Mouse (Mus musculus): Measurements from ENCODE around the gene Ptov1. TPM values are rescaled to one million over a fixed set of nuclear protein-coding genes. Genes with fewer than 3 reads are reported as not detected.

The Ptov1 gene
- polyA plus RNA-seq, 1 experiment from 2014 or later, result 156 TPM

DNA sequence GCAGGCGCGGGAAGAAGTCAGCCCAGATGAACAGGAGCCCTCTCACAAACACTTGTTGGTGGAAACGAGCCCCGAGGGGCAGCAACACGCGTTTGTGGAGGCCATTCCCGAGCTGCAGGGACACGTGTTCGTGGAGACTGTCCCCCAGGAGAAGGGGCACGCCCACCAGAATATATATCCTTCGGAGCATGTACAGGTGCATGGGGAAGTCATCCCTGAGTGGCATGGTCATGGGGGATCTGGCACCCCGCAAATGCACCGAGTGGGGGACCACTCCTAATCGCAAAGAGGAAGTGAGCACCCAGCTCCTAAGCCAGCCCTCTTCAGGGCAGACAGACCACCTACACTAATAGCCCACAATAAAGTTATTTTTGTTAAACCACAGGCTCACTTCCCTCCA lies 29.2 kb downstream of the Ptov1 start:
- Histone ChIP-seq H3K27ac (ENCODE audit: low read length) (no peak overlapping the region), H3K36me3 (ENCODE audit: control insufficient read depth, insufficient read depth, low read length) (peaks cover 11% of the 10 kb centered on the region; the same call in 1 of the 2 replicates), H3K9me3 (replicated peaks; ENCODE audit: control insufficient read depth, low read length) (no peaks in the 10 kb centered on the region), H3K4me3 (replicated peaks; ENCODE audit: low read length) (no peak overlapping the region), H3K9ac (ENCODE audit: low read length) (no peak overlapping the region), H3K4me2 (ENCODE audit: low read depth, low read length) (peak overlapping the region; percentile 68; the same call in 1 of the 2 replicates), H3K4me1 (ENCODE audit: control insufficient read depth, insufficient read depth, low read length) (peaks cover 10% of the 10 kb centered on the region), H3K27me3 (ENCODE audit: control insufficient read depth, insufficient read depth, low read length) (no peaks in the 10 kb centered on the region; the same call in 1 of the 2 replicates)
- no peak for ATAC-seq (ENCODE audit: insufficient read depth, low FRiP score)
- WGBS, result 60% methylated on average over 14 of the region's 14 CpGs

DNA sequence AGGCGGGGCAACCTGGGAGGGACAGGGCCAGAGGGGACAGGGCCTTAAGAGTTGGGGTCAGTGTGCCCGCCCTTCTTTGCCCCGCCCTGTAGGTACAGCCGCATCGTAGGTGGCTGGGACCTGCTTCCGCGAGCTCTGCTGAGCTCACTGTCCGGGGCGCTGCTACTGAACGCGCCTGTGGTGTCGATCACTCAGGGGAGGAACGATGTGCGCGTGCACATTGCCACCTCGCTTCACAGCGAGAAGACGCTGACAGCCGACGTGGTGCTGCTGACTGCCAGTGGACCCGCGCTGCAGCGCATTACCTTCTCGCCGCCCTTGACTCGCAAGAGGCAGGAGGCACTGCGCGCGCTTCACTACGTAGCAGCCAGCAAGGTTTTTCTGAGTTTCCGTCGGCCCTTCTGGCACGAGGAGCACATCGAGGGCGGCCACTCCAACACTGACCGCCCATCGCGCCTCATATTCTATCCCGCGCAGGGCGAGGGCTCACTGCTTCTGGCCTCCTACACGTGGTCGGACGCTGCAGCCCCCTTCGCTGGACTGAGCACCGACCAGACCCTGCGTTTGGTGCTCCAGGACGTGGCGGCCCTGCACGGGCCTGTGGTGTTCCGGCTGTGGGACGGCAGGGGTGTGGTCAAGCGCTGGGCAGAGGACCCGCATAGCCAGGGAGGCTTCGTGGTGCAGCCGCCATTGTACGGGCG lies 29.9 kb downstream of the Ptov1 start:
- Histone ChIP-seq H3K4me2 (ENCODE audit: low read depth, low read length) (peak overlapping the region; percentile 68), H3K27me3 (ENCODE audit: control insufficient read depth, insufficient read depth, low read length) (no peaks in the 10 kb centered on the region; the same call in 1 of the 2 replicates), H3K27ac (ENCODE audit: low read length) (no peak overlapping the region), H3K4me1 (ENCODE audit: control insufficient read depth, insufficient read depth, low read length) (peaks cover 10% of the 10 kb centered on the region), H3K9ac (ENCODE audit: low read length) (peak overlapping the region; percentile 61), H3K36me3 (ENCODE audit: control insufficient read depth, insufficient read depth, low read length) (0 out of 2 replicates have a peak, but pooled peaks cover 8% of the 10 kb centered on the region), H3K4me3 (replicated peaks; ENCODE audit: low read length) (peak overlapping the region; percentile 39), H3K9me3 (replicated peaks; ENCODE audit: control insufficient read depth, low read length) (no peaks in the 10 kb centered on the region)
- ATAC-seq (ENCODE audit: insufficient read depth, low FRiP score), result peak; percentile 49; the same call in 1 of the 2 replicates
- WGBS, result 3% methylated on average over 58 of the region's 58 CpGs

DNA sequence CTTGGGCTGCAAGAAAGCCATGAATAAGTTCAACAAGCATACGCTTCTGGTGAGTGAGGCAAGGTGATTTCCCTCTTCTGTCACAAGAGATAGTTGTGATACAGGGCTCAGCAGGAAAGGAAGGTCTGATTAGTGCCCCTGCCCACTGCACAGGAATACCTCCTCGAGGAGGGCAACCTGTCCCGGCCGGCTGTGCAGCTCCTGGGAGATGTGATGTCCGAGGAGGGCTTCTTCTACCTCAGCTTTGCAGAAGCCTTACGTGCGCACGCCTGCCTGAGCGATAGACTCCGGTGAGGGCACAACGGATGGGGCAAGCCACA lies 30.5 kb downstream of the Ptov1 start:
- H3K27ac ChIP-seq (ENCODE audit: low read length), result no peak overlapping the region
- H3K9ac ChIP-seq (ENCODE audit: low read length), result peak overlapping the region; percentile 61
- no peak for ATAC-seq (ENCODE audit: insufficient read depth, low FRiP score)
- peak overlapping the region; percentile 39 for H3K4me3 ChIP-seq (replicated peaks; ENCODE audit: low read length)
- H3K4me1 ChIP-seq (ENCODE audit: control insufficient read depth, insufficient read depth, low read length), result peaks cover 11% of the 10 kb centered on the region
- 33% methylated on average over 11 of the region's 11 CpGs for WGBS
- no peaks in the 10 kb centered on the region for H3K9me3 ChIP-seq (replicated peaks; ENCODE audit: control insufficient read depth, low read length)
- H3K27me3 ChIP-seq (ENCODE audit: control insufficient read depth, insufficient read depth, low read length), result no peaks in the 10 kb centered on the region; the same call in 1 of the 2 replicates
- 0 out of 2 replicates have a peak, but pooled peaks cover 8% of the 10 kb centered on the region for H3K36me3 ChIP-seq (ENCODE audit: control insufficient read depth, insufficient read depth, low read length)
- peak overlapping the region; percentile 68 for H3K4me2 ChIP-seq (ENCODE audit: low read depth, low read length)

DNA sequence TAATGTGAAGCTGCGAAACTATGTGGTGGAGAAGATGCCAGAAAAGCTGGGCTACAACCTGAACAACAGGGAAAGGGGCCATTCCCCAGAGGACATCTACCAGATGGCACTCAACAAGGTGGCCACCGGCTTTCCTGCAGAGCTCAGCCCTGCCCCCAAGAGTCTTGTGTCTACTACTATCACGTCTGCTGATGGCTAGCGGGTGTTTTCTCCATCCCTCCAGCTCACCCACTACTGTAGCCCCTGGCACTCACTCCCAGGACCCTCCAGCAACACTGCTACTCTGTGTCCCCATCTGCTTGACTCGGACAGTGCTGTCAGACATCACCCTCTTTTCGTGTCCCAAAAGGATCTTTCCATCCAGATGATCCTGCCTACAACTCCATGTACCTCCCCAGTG lies 31.5 kb downstream of the Ptov1 start:
- Histone ChIP-seq H3K36me3 (ENCODE audit: control insufficient read depth, insufficient read depth, low read length) (0 out of 2 replicates have a peak, but pooled peaks cover 8% of the 10 kb centered on the region), H3K9ac (ENCODE audit: low read length) (no peak overlapping the region), H3K27ac (ENCODE audit: low read length) (no peak overlapping the region), H3K4me3 (replicated peaks; ENCODE audit: low read length) (no peak overlapping the region), H3K27me3 (ENCODE audit: control insufficient read depth, insufficient read depth, low read length) (no peaks in the 10 kb centered on the region; the same call in 1 of the 2 replicates), H3K4me1 (ENCODE audit: control insufficient read depth, insufficient read depth, low read length) (peaks cover 14% of the 10 kb centered on the region), H3K9me3 (replicated peaks; ENCODE audit: control insufficient read depth, low read length) (no peaks in the 10 kb centered on the region), H3K4me2 (ENCODE audit: low read depth, low read length) (no peak overlapping the region)
- ATAC-seq (ENCODE audit: insufficient read depth, low FRiP score), result no peak
- WGBS, result 79% methylated on average over 6 of the region's 6 CpGs

DNA sequence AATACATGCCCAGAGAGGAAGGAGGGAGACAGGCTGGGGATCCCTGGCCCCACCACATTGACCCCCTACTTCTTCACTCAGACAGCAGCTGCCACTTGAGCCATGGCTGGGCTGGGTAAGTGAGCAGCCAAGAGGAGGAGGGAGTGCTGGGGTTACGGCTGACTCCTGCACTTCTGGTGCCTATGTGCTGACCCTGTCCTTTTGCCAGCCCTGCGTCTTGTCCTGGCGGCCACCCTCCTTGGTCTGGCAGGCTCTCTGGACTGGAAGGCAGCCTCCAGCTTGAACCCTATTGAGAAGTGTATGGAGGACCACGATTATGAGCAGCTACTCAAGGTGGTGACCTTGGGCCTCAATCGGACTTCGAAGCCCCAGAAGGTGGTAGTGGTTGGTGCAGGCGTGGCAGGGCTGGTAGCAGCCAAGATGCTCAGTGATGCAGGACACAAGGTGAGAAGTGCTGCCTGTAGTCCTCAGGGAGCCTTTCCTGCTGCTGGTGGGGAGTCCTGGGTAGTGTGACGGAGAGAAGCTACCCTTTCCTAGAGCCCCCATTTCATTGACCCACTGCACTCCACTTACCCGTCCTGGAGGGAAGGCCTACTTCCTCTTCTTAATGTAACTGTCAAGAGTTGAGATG lies 33.0 kb downstream of the Ptov1 start:
- H3K9me3 ChIP-seq (replicated peaks; ENCODE audit: control insufficient read depth, low read length), result no peaks in the 10 kb centered on the region
- H3K4me3 ChIP-seq (replicated peaks; ENCODE audit: low read length), result no peak overlapping the region
- H3K36me3 ChIP-seq (ENCODE audit: control insufficient read depth, insufficient read depth, low read length), result no peaks in the 10 kb centered on the region
- H3K9ac ChIP-seq (ENCODE audit: low read length), result no peak overlapping the region
- no peak overlapping the region for H3K4me2 ChIP-seq (ENCODE audit: low read depth, low read length)
- no peak for ATAC-seq (ENCODE audit: insufficient read depth, low FRiP score)
- WGBS, result 84% methylated on average over 9 of the region's 9 CpGs
- H3K27me3 ChIP-seq (ENCODE audit: control insufficient read depth, insufficient read depth, low read length), result no peaks in the 10 kb centered on the region; the same call in 1 of the 2 replicates
- no peak overlapping the region for H3K27ac ChIP-seq (ENCODE audit: low read length)
- peaks cover 14% of the 10 kb centered on the region for H3K4me1 ChIP-seq (ENCODE audit: control insufficient read depth, insufficient read depth, low read length)

DNA sequence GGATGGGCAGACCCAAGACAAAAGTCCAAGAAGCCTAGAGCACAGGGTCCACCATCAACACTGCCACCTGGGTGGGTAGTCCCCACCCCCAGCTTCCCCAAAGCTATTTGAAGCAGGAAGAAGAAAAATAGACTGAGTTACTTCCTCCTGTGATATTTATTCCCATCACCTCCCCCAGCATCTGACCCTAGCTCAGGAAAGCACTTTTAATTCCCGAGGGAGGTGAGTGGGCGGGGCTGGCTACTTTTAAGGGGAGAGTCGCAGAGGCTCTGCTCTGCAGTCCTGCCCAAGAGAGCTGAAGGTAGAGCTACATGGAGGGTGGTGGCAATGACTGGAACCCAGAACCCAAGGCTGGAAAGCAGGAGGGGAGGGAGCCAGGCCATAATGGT lies 33.6 kb downstream of the Ptov1 start:
- ATAC-seq (ENCODE audit: insufficient read depth, low FRiP score), result no peak
- Histone ChIP-seq H3K9me3 (replicated peaks; ENCODE audit: control insufficient read depth, low read length) (no peaks in the 10 kb centered on the region), H3K4me3 (replicated peaks; ENCODE audit: low read length) (no peak overlapping the region), H3K36me3 (ENCODE audit: control insufficient read depth, insufficient read depth, low read length) (peaks cover 2% of the 10 kb centered on the region; the same call in 1 of the 2 replicates), H3K4me2 (ENCODE audit: low read depth, low read length) (no peak overlapping the region), H3K27me3 (ENCODE audit: control insufficient read depth, insufficient read depth, low read length) (no peaks in the 10 kb centered on the region; the same call in 1 of the 2 replicates), H3K27ac (ENCODE audit: low read length) (no peak overlapping the region), H3K9ac (ENCODE audit: low read length) (no peak overlapping the region), H3K4me1 (ENCODE audit: control insufficient read depth, insufficient read depth, low read length) (peaks cover 14% of the 10 kb centered on the region)
- WGBS, result 44% methylated on average over 3 of the region's 3 CpGs

DNA sequence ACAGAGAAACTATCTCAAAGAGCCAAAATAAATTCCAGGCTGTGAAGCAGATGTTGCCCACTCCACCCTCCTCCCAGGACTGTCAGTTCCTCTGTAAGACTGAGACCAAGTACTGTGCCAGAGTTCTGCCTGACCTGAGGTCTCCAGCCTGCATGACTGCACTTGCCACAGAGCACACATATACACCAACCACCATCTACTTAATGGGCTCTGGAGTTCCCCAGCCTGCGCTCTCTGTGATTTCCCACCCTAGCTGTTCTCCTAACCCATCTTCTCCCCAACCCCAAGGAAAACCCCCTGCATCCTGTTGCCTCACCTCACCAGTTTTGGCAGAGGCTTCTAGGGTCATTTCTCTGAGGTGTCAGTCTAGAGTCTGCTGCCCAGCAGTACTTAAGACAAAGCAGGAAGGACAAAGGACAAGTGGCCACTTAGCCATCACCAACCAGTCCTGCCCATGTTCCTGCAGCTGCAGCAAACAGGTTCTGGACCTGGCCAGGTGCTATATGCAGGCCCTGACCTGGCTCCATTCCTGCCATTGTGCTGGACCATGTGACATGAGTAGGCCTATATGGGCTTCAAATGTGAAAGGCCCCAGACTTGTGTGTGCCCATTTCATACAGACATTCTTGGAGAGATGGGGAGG lies 34.1 kb downstream of the Ptov1 start:
- H3K36me3 ChIP-seq (ENCODE audit: control insufficient read depth, insufficient read depth, low read length), result peaks cover 7% of the 10 kb centered on the region; the same call in 1 of the 2 replicates
- 88% methylated on average over 1 of the region's 1 CpGs for WGBS

DNA sequence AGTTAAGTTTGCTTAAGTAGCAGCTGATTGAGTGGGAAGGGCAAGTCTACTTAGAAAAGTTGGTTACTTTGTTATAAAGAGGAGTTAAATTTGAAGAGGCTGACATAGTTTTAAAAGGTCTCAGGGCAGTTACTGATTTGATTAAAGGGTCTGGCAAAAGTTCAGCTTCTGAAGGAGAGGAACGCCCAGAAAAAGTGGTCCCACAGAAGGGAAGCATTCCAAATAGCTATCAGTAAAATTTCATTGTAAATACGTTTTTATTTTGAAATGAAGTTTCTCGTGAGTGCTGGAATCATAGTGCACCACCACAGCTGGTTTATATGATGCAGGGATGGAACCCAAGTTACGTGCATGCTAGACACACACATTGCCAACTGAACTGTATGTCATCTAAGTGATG lies 36.8 kb downstream of the Ptov1 start:
- H3K36me3 ChIP-seq (ENCODE audit: control insufficient read depth, insufficient read depth, low read length), result peaks cover 27% of the 10 kb centered on the region
- no peaks in the 10 kb centered on the region for H3K9me3 ChIP-seq (replicated peaks; ENCODE audit: control insufficient read depth, low read length)
- peaks cover 3% of the 10 kb centered on the region for H3K4me1 ChIP-seq (ENCODE audit: control insufficient read depth, insufficient read depth, low read length)
- 49% methylated on average over 4 of the region's 4 CpGs for WGBS
- H3K27ac ChIP-seq (ENCODE audit: low read length), result no peak overlapping the region
- H3K27me3 ChIP-seq (ENCODE audit: control insufficient read depth, insufficient read depth, low read length), result no peaks in the 10 kb centered on the region; the same call in 1 of the 2 replicates
- H3K4me2 ChIP-seq (ENCODE audit: low read depth, low read length), result no peak overlapping the region
- no peak overlapping the region for H3K9ac ChIP-seq (ENCODE audit: low read length)
- ATAC-seq (ENCODE audit: insufficient read depth, low FRiP score), result no peak
- H3K4me3 ChIP-seq (replicated peaks; ENCODE audit: low read length), result no peak overlapping the region

More for the DNA sequence above, 34.1 kb downstream of the Ptov1 start:
- Histone ChIP-seq H3K27me3 (ENCODE audit: control insufficient read depth, insufficient read depth, low read length) (no peaks in the 10 kb centered on the region; the same call in 1 of the 2 replicates), H3K9ac (ENCODE audit: low read length) (no peak overlapping the region), H3K27ac (ENCODE audit: low read length) (no peak overlapping the region), H3K4me2 (ENCODE audit: low read depth, low read length) (no peak overlapping the region), H3K9me3 (replicated peaks; ENCODE audit: control insufficient read depth, low read length) (no peaks in the 10 kb centered on the region), H3K4me1 (ENCODE audit: control insufficient read depth, insufficient read depth, low read length) (peaks cover 14% of the 10 kb centered on the region), H3K4me3 (replicated peaks; ENCODE audit: low read length) (no peak overlapping the region)
- no peak for ATAC-seq (ENCODE audit: insufficient read depth, low FRiP score)

DNA sequence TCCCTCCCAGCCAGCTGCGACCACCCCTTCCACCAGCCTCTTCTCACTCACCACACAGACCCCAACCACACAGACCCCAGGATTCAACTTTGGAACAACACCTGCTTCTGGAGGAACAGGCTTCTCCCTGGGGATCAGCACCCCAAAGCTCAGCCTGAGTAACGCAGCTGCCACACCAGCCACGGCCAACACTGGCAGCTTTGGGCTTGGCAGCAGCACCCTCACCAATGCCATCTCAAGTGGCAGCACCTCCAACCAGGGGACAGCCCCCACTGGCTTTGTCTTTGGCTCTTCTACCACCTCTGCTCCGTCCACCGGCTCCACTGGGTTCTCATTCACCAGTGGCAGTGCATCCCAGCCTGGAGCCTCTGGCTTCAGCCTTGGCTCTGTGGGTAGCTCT lies 40.9 kb downstream of the Ptov1 start:
- Histone ChIP-seq H3K9me3 (replicated peaks; ENCODE audit: control insufficient read depth, low read length) (no peaks in the 10 kb centered on the region), H3K4me1 (ENCODE audit: control insufficient read depth, insufficient read depth, low read length) (peaks cover 9% of the 10 kb centered on the region), H3K4me3 (replicated peaks; ENCODE audit: low read length) (no peak overlapping the region), H3K9ac (ENCODE audit: low read length) (no peak overlapping the region), H3K4me2 (ENCODE audit: low read depth, low read length) (no peak overlapping the region), H3K27me3 (ENCODE audit: control insufficient read depth, insufficient read depth, low read length) (no peaks in the 10 kb centered on the region), H3K27ac (ENCODE audit: low read length) (no peak overlapping the region), H3K36me3 (ENCODE audit: control insufficient read depth, insufficient read depth, low read length) (peaks cover 27% of the 10 kb centered on the region)
- ATAC-seq (ENCODE audit: insufficient read depth, low FRiP score), result no peak
- 95% methylated on average over 5 of the region's 5 CpGs for WGBS
